Mouse (Mus musculus) liver, adult 2 months (tissue): ENCODE data around the gene Slc37a4. TPM values are rescaled to one million over a fixed set of nuclear protein-coding genes. Genes with fewer than 3 reads are reported as not detected.
"Not testable (repeated sequence)": the region's sequence is repeated elsewhere in the genome, so short reads cannot be mapped to it uniquely, and the experiment has no call there.

ENCODE experiments used
- DNase-seq: peaks from one replicate; pipeline ENCODE4 v3.0.0-alpha.2; 2011; ENCODE audit warnings: low read depth, low spot score; ENCODE audit errors: extremely low read depth
- H3K27ac ChIP-seq: fragments of 200-500 bp; replicated peaks from 2 replicates; pipeline ENCODE4 v1.5.1; 2012; ENCODE audit warnings: low read depth, mild to moderate bottlenecking, control low read depth, inconsistent platforms, low read length; ENCODE audit not compliant: insufficient read depth
- H3K27me3 ChIP-seq: fragments of 200-500 bp; 2 replicates; pipeline ENCODE4 v1.6.1; 2012; ENCODE audit warnings: mild to moderate bottlenecking, moderate library complexity, low read length, inconsistent platforms; ENCODE audit not compliant: control insufficient read depth, insufficient read depth
- H3K36me3 ChIP-seq: fragments of 200-500 bp; 2 replicates; pipeline ENCODE4 v1.6.1; 2012; ENCODE audit warnings: low read length, inconsistent platforms; ENCODE audit not compliant: control insufficient read depth, insufficient read depth
- H3K4me1 ChIP-seq: fragments of 200-500 bp; 2 replicates; pipeline ENCODE4 v1.6.1; 2011; ENCODE audit warnings: low read length; ENCODE audit not compliant: control insufficient read depth, insufficient read depth
- H3K4me3 ChIP-seq: fragments of 200-500 bp; 2 replicates; pipeline ENCODE4 v1.5.1; 2011; ENCODE audit warnings: low read depth, mild to moderate bottlenecking, control low read depth, low read length, moderate library complexity; ENCODE audit not compliant: insufficient read depth
- H3K79me2 ChIP-seq: fragments of 200-500 bp; 2 replicates; pipeline ENCODE4 v1.6.1; 2012; ENCODE audit warnings: inconsistent platforms, mild to moderate bottlenecking, low read length, moderate library complexity; ENCODE audit not compliant: control insufficient read depth, insufficient read depth
- H3K9ac ChIP-seq: fragments of 200-500 bp; 2 replicates; pipeline ENCODE4 v1.6.1; 2012; ENCODE audit warnings: low read depth, mild to moderate bottlenecking, control low read depth, inconsistent platforms, low read length
- CTCF ChIP-seq: fragments of 200-500 bp; IDR thresholded peaks from 2 replicates; pipeline ENCODE4 v1.5.1; 2011; ENCODE audit warnings: low read depth, low read length, control low read depth
- POLR2A ChIP-seq: fragments of 200-500 bp; IDR thresholded peaks from 2 replicates; pipeline ENCODE4 v1.6.1; 2011; ENCODE audit warnings: low read length, control low read depth; ENCODE audit not compliant: insufficient read depth; ENCODE audit errors: extremely low read depth
- WGBS: fragments of 180-500 bp; shearing (Covaris S2); methylation state at CpG from one replicate; pipeline ENCODE4 v1.1.7; 2018; 5-methylcytosine and 5-hydroxymethylcytosine counted together
- polyA plus RNA-seq: library from polyadenylated mRNA; depleted of rRNA; stranded (reverse); fragments of >200 nt; gene quantifications from 2 replicates; pipeline ENCODE4 v1.2.3, GENCODE M21; 2012; rRNA removed
- total RNA-seq: library from RNA; depleted of rRNA; stranded (reverse); fragments of >200 nt; gene quantifications from 2 replicates; pipeline ENCODE4 v1.2.3, GENCODE M21; 2014; rRNA removed

The Slc37a4 gene
- total and polyA plus RNA-seq, 2 experiments = 185 to 307 TPM

GRCm38 (mm10) chr9:44423576-44423975 lies 26.9 kb downstream of the Slc37a4 start:
- Histone ChIP-seq H3K27me3 (no peaks in the 10 kb centered on the region), H3K9ac (no peak overlapping the region), H3K4me3 (no peak overlapping the region), H3K27ac (no peak overlapping the region), H3K79me2 (no peaks in the 10 kb centered on the region), H3K4me1 (no peaks in the 10 kb centered on the region), H3K36me3 (no peaks in the 10 kb centered on the region)
- no peak for DNase-seq
- 78% methylated on average over 4 of the region's 4 CpGs for WGBS
- TF ChIP-seq POLR2A (no peak), CTCF (no peak)

- 57% methylated on average over 5 of the region's 5 CpGs for WGBS
- Histone ChIP-seq H3K27ac (no peak overlapping the region), H3K79me2 (no peaks in the 10 kb centered on the region), H3K36me3 (no peaks in the 10 kb centered on the region), H3K4me3 (no peak overlapping the region), H3K27me3 (no peaks in the 10 kb centered on the region), H3K9ac (no peak overlapping the region), H3K4me1 (no peaks in the 10 kb centered on the region)
- DNase-seq = no peak
- TF ChIP-seq POLR2A (no peak), CTCF (no peak)
These were observed 36.0 kb downstream of the Slc37a4 start for GRCm38 (mm10) chr9:44432577-44433185.

GRCm38 (mm10) chr9:44435747-44436146 lies 39.1 kb downstream of the Slc37a4 start:
- TF ChIP-seq CTCF (no peak), POLR2A (no peak)
- H3K4me1 ChIP-seq = no peaks in the 10 kb centered on the region
- H3K9ac ChIP-seq = no peak overlapping the region
- H3K79me2 ChIP-seq = no peaks in the 10 kb centered on the region
- H3K36me3 ChIP-seq = no peaks in the 10 kb centered on the region
- 85% methylated on average over 6 of the region's 6 CpGs for WGBS
- H3K4me3 ChIP-seq = no peak overlapping the region
- no peak overlapping the region for H3K27ac ChIP-seq
- DNase-seq = no peak
- H3K27me3 ChIP-seq = no peaks in the 10 kb centered on the region

- no peak for TF ChIP-seq POLR2A
- TF ChIP-seq CTCF = no peak
- no peaks in the 10 kb centered on the region for H3K4me1 ChIP-seq
- H3K79me2 ChIP-seq = no peaks in the 10 kb centered on the region
- no peak within 1 kb of the TSS for H3K4me3 ChIP-seq
- H3K27ac ChIP-seq = no peak within 1 kb of the TSS
- WGBS = 72% methylated on average over 19 of the region's 19 CpGs
- no peak within 1 kb of the TSS for H3K9ac ChIP-seq
- H3K36me3 ChIP-seq = no peaks in the 10 kb centered on the region
- DNase-seq = no peak
- H3K27me3 ChIP-seq = no peaks in the 10 kb centered on the region
These were observed 44.3 kb downstream of the Slc37a4 start, which contains the start of gene Foxr1 for GRCm38 (mm10) chr9:44440961-44441360. Gene Foxr1, minus strand, starts transcription at chr9:44441136.

- H3K36me3 ChIP-seq, H3K27me3 ChIP-seq, H3K4me1 ChIP-seq, H3K4me3 ChIP-seq, H3K27ac ChIP-seq, H3K79me2 ChIP-seq, H3K9ac ChIP-seq, DNase-seq: not testable (repeated sequence)
- 86% methylated on average over 7 of the region's 7 CpGs for WGBS
These were observed 47.9 kb downstream of the Slc37a4 start for GRCm38 (mm10) chr9:44444402-44445025.

GRCm38 (mm10) chr9:44450387-44450786 lies 53.7 kb downstream of the Slc37a4 start:
- Histone ChIP-seq H3K27ac (no peak overlapping the region), H3K36me3 (no peaks in the 10 kb centered on the region), H3K79me2 (no peaks in the 10 kb centered on the region), H3K27me3 (no peaks in the 10 kb centered on the region), H3K4me3 (no peak overlapping the region), H3K9ac (no peak overlapping the region), H3K4me1 (no peaks in the 10 kb centered on the region)
- TF ChIP-seq CTCF (no peak), POLR2A (no peak)
- no peak for DNase-seq

Other genes with a start within 250 kb of the Slc37a4 start
- 2.8 and 4.3 TPM in 2 replicates for gene Cbl, start 162.8 kb upstream of the Slc37a4 start, total RNA-seq
- 1.8 and 2.4 TPM in 2 replicates for gene Cbl, start 162.8 kb upstream of the Slc37a4 start, polyA plus RNA-seq
- gene Ccdc153, start 156.2 kb upstream of the Slc37a4 start, total RNA-seq = not detected in 2 replicates
- not detected in 2 replicates for gene Ccdc153, start 156.2 kb upstream of the Slc37a4 start, polyA plus RNA-seq
- gene Pdzd3, start 145.4 kb upstream of the Slc37a4 start, total RNA-seq = not detected in 2 replicates
- gene Pdzd3, start 145.4 kb upstream of the Slc37a4 start, polyA plus RNA-seq = not detected in 2 replicates
- 3.5 and 5.6 TPM in 2 replicates for gene Nlrx1, start 128.3 kb upstream of the Slc37a4 start, total RNA-seq
- 8.6 and 10.0 TPM in 2 replicates for gene Nlrx1, start 128.3 kb upstream of the Slc37a4 start, polyA plus RNA-seq
- gene Abcg4, start 108.2 kb upstream of the Slc37a4 start, total RNA-seq = not detected in 2 replicates
- 0.11 TPM in 1 of 2 replicates, not detected in the other for gene Abcg4, start 108.2 kb upstream of the Slc37a4 start, polyA plus RNA-seq
- 7.4 and 7.6 TPM in 2 replicates for gene Hinfp, start 91.2 kb upstream of the Slc37a4 start, total RNA-seq
- 10.6 and 16.9 TPM in 2 replicates for gene Hinfp, start 91.2 kb upstream of the Slc37a4 start, polyA plus RNA-seq
- gene C2cd2l, start 76.6 kb upstream of the Slc37a4 start, total RNA-seq = 5.2 and 7.9 TPM in 2 replicates
- gene C2cd2l, start 76.6 kb upstream of the Slc37a4 start, polyA plus RNA-seq = 60.1 and 60.9 TPM in 2 replicates
- 8.7 and 13.1 TPM in 2 replicates for gene Dpagt1, start 70.8 kb upstream of the Slc37a4 start, total RNA-seq
- 57.4 and 71.7 TPM in 2 replicates for gene Dpagt1, start 70.8 kb upstream of the Slc37a4 start, polyA plus RNA-seq
- 5.6 and 11.2 TPM in 2 replicates for gene H2afx, start 62.2 kb upstream of the Slc37a4 start, total RNA-seq
- 22.5 and 23.6 TPM in 2 replicates for gene H2afx, start 62.2 kb upstream of the Slc37a4 start, polyA plus RNA-seq
- gene Hmbs, start 52.6 kb upstream of the Slc37a4 start, total RNA-seq = 61.3 and 67.7 TPM in 2 replicates
- 58.8 and 61.4 TPM in 2 replicates for gene Hmbs, start 52.6 kb upstream of the Slc37a4 start, polyA plus RNA-seq
- 14.5 and 22.0 TPM in 2 replicates for gene Vps11, start 35.2 kb upstream of the Slc37a4 start, total RNA-seq
- gene Vps11, start 35.2 kb upstream of the Slc37a4 start, polyA plus RNA-seq = 15.9 and 17.0 TPM in 2 replicates
- gene Hyou1, start 17.4 kb upstream of the Slc37a4 start, total RNA-seq = 87.8 and 131 TPM in 2 replicates
- 75.0 and 111 TPM in 2 replicates for gene Hyou1, start 17.4 kb upstream of the Slc37a4 start, polyA plus RNA-seq
- gene Rps25, start 10.3 kb downstream of the Slc37a4 start, total RNA-seq = 455 and 516 TPM in 2 replicates
- gene Rps25, start 10.3 kb downstream of the Slc37a4 start, polyA plus RNA-seq = 82.7 and 98.8 TPM in 2 replicates
- gene Trappc4, start 10.7 kb downstream of the Slc37a4 start, total RNA-seq = 31.0 and 35.0 TPM in 2 replicates
- gene Trappc4, start 10.7 kb downstream of the Slc37a4 start, polyA plus RNA-seq = 28.0 and 30.7 TPM in 2 replicates
- 8.8 and 10.2 TPM in 2 replicates for gene Ccdc84, start 21.7 kb downstream of the Slc37a4 start, total RNA-seq
- gene Ccdc84, start 21.7 kb downstream of the Slc37a4 start, polyA plus RNA-seq = 14.7 and 22.0 TPM in 2 replicates
- gene Foxr1, start 44.3 kb downstream of the Slc37a4 start, total RNA-seq = not detected in 2 replicates
- gene Foxr1, start 44.3 kb downstream of the Slc37a4 start, polyA plus RNA-seq = not detected in 2 replicates
- not detected in 2 replicates for gene Upk2, start 58.1 kb downstream of the Slc37a4 start, total RNA-seq
- gene Upk2, start 58.1 kb downstream of the Slc37a4 start, polyA plus RNA-seq = not detected in 2 replicates
- gene Bcl9l, start 86.0 kb downstream of the Slc37a4 start, total RNA-seq = 5.4 and 5.9 TPM in 2 replicates
- gene Bcl9l, start 86.0 kb downstream of the Slc37a4 start, polyA plus RNA-seq = 26.0 and 27.9 TPM in 2 replicates
- 0.18 and 0.20 TPM in 2 replicates for gene Cxcr5, start 165.0 kb downstream of the Slc37a4 start, total RNA-seq
- 0.24 and 1.4 TPM in 2 replicates for gene Cxcr5, start 165.0 kb downstream of the Slc37a4 start, polyA plus RNA-seq
- gene Ddx6, start 208.0 kb downstream of the Slc37a4 start, total RNA-seq = 58.4 and 58.7 TPM in 2 replicates
- gene Ddx6, start 208.0 kb downstream of the Slc37a4 start, polyA plus RNA-seq = 8.4 and 8.8 TPM in 2 replicates